Mouse (Mus musculus): Measurements from ENCODE around the gene Spata2. TPM values are rescaled to one million over a fixed set of nuclear protein-coding genes. Genes with fewer than 3 reads are reported as not detected.

Gene Spata2
- total RNA-seq, 1 experiment, result 10.0 TPM

- peaks cover 2 to 12% of the 10 kb centered on the region in 2 experiments; a peak in 2 of 4 replicates for H3K4me1 ChIP-seq (ENCODE audit: control insufficient read depth in 2 of 2, insufficient read depth in 2 of 2, low read length in 2 of 2, poor library complexity in 1 of 2)
- no peak overlapping the region for H3K4me3 ChIP-seq (ENCODE audit: insufficient read depth in 1 of 2, low read depth in 1 of 2, low read length in 2 of 2, poor library complexity in 1 of 2, severe bottlenecking in 1 of 2)
- TF ChIP-seq HCFC1 (IDR thresholded peaks at IDR 0.05; ENCODE audit: borderline replicate concordance, insufficient read depth, low read length) (no peak), MAFK (IDR thresholded peaks at IDR 0.05; ENCODE audit: insufficient read depth, low read depth, low read length) (no peak), ZNF384 (IDR thresholded peaks at IDR 0.05; ENCODE audit: low read depth, low read length) (no peak), CHD2 (IDR thresholded peaks at IDR 0.05; ENCODE audit: low read depth, low read length) (no peak)
- no peak overlapping the region for H3K27ac ChIP-seq (ENCODE audit: insufficient read depth, low read depth, low read length, poor library complexity, severe bottlenecking)
- H3K36me3 ChIP-seq (ENCODE audit: control insufficient read depth, insufficient read depth, low read length, poor library complexity, severe bottlenecking), result peaks cover 57% of the 10 kb centered on the region
- no peaks in the 10 kb centered on the region for H3K9me3 ChIP-seq (ENCODE audit: control insufficient read depth, insufficient read depth, low read depth, low read length)
- in situ Hi-C loops (cut with MboI; ENCODE audit: low sequenced_read_pairs in 2 of 2, unreplicated experiment in 2 of 2), result no loop called here
- no peak overlapping the region for H3K9ac ChIP-seq (ENCODE audit: insufficient read depth, low read depth, low read length, poor library complexity, severe bottlenecking)
- no peak for DNase-seq (ENCODE audit: low read depth, low spot score)
Observed at GRCm38 (mm10) chr2:167507719-167508385, 15.2 kb upstream of the Spata2 start.

DNA sequence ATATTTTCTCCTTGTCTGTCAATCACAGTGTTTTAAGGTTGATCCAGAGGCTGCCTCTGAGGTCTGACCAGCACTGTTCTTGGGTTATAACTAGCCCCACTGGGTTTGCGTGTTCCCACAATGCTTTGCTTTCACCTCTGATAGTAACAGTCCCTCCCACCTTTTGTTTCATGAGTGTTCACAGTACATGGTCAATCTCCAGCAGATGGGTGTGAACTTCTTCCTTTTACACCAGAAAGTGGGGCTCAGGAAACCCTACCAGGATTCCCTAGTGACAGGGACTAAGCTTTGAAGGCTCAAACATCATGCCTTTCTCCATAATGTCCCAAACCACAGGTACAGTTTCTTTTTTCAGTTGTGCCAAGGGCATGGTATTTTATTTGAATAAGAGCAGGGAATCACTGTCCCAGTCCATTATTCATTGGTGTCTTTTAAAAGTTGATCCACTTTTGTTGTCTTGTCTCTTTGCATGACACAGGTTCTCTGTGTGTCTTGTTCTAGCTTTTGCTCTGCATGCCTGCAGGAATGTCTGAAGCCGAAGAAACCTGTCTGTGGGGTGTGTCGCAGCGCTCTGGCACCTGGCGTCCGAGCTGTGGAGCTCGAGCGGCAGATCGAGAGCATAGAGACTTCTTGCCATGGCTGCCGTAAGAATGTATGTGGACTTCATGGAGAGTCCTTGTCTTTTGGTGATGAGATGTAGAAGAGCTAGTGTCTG lies 14.0 kb upstream of the Spata2 start:
- Histone ChIP-seq H3K27ac (ENCODE audit: insufficient read depth, low read depth, low read length, poor library complexity, severe bottlenecking) (no peak overlapping the region), H3K9me3 (ENCODE audit: control insufficient read depth, insufficient read depth, low read depth, low read length) (no peaks in the 10 kb centered on the region), H3K9ac (ENCODE audit: insufficient read depth, low read depth, low read length, poor library complexity, severe bottlenecking) (no peak overlapping the region; the same call in 1 of the 2 replicates), H3K36me3 (ENCODE audit: control insufficient read depth, insufficient read depth, low read length, poor library complexity, severe bottlenecking) (peaks cover 46% of the 10 kb centered on the region), H3K4me3 (ENCODE audit: insufficient read depth in 1 of 2, low read depth in 1 of 2, low read length in 2 of 2, poor library complexity in 1 of 2, severe bottlenecking in 1 of 2) (no peak overlapping the region), H3K4me1 (ENCODE audit: control insufficient read depth in 2 of 2, insufficient read depth in 2 of 2, low read length in 2 of 2, poor library complexity in 1 of 2) (peaks cover 2 to 15% of the 10 kb centered on the region in 2 experiments; a peak in 2 of 4 replicates)
- no peak for DNase-seq (ENCODE audit: low read depth, low spot score)
- in situ Hi-C loops (cut with MboI; ENCODE audit: low sequenced_read_pairs in 2 of 2, unreplicated experiment in 2 of 2), result no loop called here
- TF ChIP-seq CHD2 (IDR thresholded peaks at IDR 0.05; ENCODE audit: low read depth, low read length), result no peak
- no peak for TF ChIP-seq ZNF384 (IDR thresholded peaks at IDR 0.05; ENCODE audit: low read depth, low read length)
- no peak for TF ChIP-seq HCFC1 (IDR thresholded peaks at IDR 0.05; ENCODE audit: borderline replicate concordance, insufficient read depth, low read length)
- TF ChIP-seq MAFK (IDR thresholded peaks at IDR 0.05; ENCODE audit: insufficient read depth, low read depth, low read length), result no peak
- TF ChIP-seq ZC3H11A (IDR thresholded peaks at IDR 0.05; ENCODE audit: borderline replicate concordance, low read depth, low read length), result no peak

- Histone ChIP-seq H3K9me3 (ENCODE audit: control insufficient read depth, insufficient read depth, low read depth, low read length) (no peaks in the 10 kb centered on the region), H3K27ac (ENCODE audit: insufficient read depth, low read depth, low read length, poor library complexity, severe bottlenecking) (no peak overlapping the region), H3K9ac (ENCODE audit: insufficient read depth, low read depth, low read length, poor library complexity, severe bottlenecking) (no peak overlapping the region), H3K36me3 (ENCODE audit: control insufficient read depth, insufficient read depth, low read length, poor library complexity, severe bottlenecking) (peaks cover 33% of the 10 kb centered on the region), H3K4me3 (ENCODE audit: insufficient read depth in 1 of 2, low read depth in 1 of 2, low read length in 2 of 2, poor library complexity in 1 of 2, severe bottlenecking in 1 of 2) (no peak overlapping the region), H3K4me1 (ENCODE audit: control insufficient read depth in 2 of 2, insufficient read depth in 2 of 2, low read length in 2 of 2, poor library complexity in 1 of 2) (peaks cover 2 to 15% of the 10 kb centered on the region in 2 experiments; a peak in 2 of 4 replicates)
- DNase-seq (ENCODE audit: low read depth, low spot score), result no peak
- TF ChIP-seq ZC3H11A (IDR thresholded peaks at IDR 0.05; ENCODE audit: borderline replicate concordance, low read depth, low read length) (no peak), HCFC1 (IDR thresholded peaks at IDR 0.05; ENCODE audit: borderline replicate concordance, insufficient read depth, low read length) (no peak), CHD2 (IDR thresholded peaks at IDR 0.05; ENCODE audit: low read depth, low read length) (no peak), ZNF384 (IDR thresholded peaks at IDR 0.05; ENCODE audit: low read depth, low read length) (no peak), MAFK (IDR thresholded peaks at IDR 0.05; ENCODE audit: insufficient read depth, low read depth, low read length) (no peak)
- in situ Hi-C loops (cut with MboI; ENCODE audit: low sequenced_read_pairs in 2 of 2, unreplicated experiment in 2 of 2), result no loop called here
Observed at GRCm38 (mm10) chr2:167505127-167505526, 12.4 kb upstream of the Spata2 start.

- peak overlapping the region; percentile 90 for H3K9ac ChIP-seq (ENCODE audit: insufficient read depth, low read depth, low read length, poor library complexity, severe bottlenecking)
- in situ Hi-C loops (cut with MboI; ENCODE audit: low sequenced_read_pairs in 2 of 2, unreplicated experiment in 2 of 2), result no loop called here
- H3K4me1 ChIP-seq (ENCODE audit: control insufficient read depth in 2 of 2, insufficient read depth in 2 of 2, low read length in 2 of 2, poor library complexity in 1 of 2), result peaks cover 2 to 15% of the 10 kb centered on the region in 2 experiments; a peak in 2 of 4 replicates
- DNase-seq (ENCODE audit: low read depth, low spot score), result no peak
- H3K4me3 ChIP-seq (ENCODE audit: insufficient read depth in 1 of 2, low read depth in 1 of 2, low read length in 2 of 2, poor library complexity in 1 of 2, severe bottlenecking in 1 of 2), result peak overlapping the region; percentile 87 to 95
- H3K27ac ChIP-seq (ENCODE audit: insufficient read depth, low read depth, low read length, poor library complexity, severe bottlenecking), result peak overlapping the region; percentile 55; the same call in 1 of the 2 replicates
- H3K9me3 ChIP-seq (ENCODE audit: control insufficient read depth, insufficient read depth, low read depth, low read length), result no peaks in the 10 kb centered on the region
- H3K36me3 ChIP-seq (ENCODE audit: control insufficient read depth, insufficient read depth, low read length, poor library complexity, severe bottlenecking), result peaks cover 26% of the 10 kb centered on the region
- TF ChIP-seq MAFK (IDR thresholded peaks at IDR 0.05; ENCODE audit: insufficient read depth, low read depth, low read length) (no peak), CHD2 (IDR thresholded peaks at IDR 0.05; ENCODE audit: low read depth, low read length) (no peak), ZNF384 (IDR thresholded peaks at IDR 0.05; ENCODE audit: low read depth, low read length) (no peak), HCFC1 (IDR thresholded peaks at IDR 0.05; ENCODE audit: borderline replicate concordance, insufficient read depth, low read length) (no peak), ZC3H11A (IDR thresholded peaks at IDR 0.05; ENCODE audit: borderline replicate concordance, low read depth, low read length) (no peak)
Observed at GRCm38 (mm10) chr2:167503896-167504349, 11.2 kb upstream of the Spata2 start.
